Mouse (Mus musculus) adrenal gland, adult 18-20 months (tissue): Measurements from ENCODE around the gene Per1. TPM values are rescaled to one million over a fixed set of nuclear protein-coding genes. Genes with fewer than 3 reads are reported as not detected.

Source experiments
- DNase-seq, 2 experiments: peaks; one replicate each; pipeline ENCODE4 v3.0.0; 2021 to 2022; ENCODE audit warnings: low spot score in 2 of 2
- total RNA-seq, 2 experiments: library from RNA; stranded (reverse); gene quantifications; 1 replicate in 1 of 2; 2 replicates in 1 of 2; pipeline ENCODE4 v1.2.3; 2021

Per1 gene
- total RNA-seq, 2 experiments from 2014 or later: 66.6 to 77.7 TPM

DNA sequence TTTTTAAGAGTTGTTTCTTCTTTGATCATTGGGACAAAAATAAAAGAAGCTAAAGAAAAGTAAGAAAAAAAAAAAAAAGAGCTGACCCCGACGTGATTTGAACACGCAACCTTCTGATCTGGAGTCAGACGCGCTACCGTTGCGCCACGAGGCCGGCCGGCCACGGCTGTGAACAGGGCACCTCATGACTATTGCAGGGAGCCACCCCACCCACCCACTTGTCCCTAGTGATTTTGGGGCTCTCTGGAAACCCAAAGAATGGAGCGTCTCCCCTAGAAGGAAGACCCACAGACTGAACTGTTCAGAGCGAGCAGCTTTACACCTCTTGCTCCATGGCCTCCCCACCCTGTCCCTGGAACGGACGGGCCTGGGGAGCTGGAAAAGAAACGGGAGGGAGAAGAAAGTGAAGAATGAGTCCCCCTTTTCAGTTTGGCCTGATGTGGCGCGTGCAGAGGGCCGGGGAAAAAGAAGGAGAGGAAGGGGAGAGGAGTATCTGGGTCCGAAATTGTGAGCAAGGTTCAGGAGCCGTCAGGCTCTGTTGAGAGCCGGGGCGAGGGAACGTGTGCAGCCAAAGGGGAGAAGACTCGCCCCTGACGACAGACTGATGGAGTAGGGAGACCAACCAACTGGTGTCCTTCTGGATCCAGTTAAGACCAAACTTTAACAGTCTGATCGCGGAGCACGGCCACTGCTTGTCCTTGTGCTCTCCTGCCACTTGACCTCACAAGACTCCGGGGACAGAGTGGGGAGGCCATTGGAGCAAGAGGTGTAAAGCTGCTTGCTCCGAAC is 31.4 kb upstream of the Per1 start:
- DNase-seq: peak; percentile 84 to 85

DNA sequence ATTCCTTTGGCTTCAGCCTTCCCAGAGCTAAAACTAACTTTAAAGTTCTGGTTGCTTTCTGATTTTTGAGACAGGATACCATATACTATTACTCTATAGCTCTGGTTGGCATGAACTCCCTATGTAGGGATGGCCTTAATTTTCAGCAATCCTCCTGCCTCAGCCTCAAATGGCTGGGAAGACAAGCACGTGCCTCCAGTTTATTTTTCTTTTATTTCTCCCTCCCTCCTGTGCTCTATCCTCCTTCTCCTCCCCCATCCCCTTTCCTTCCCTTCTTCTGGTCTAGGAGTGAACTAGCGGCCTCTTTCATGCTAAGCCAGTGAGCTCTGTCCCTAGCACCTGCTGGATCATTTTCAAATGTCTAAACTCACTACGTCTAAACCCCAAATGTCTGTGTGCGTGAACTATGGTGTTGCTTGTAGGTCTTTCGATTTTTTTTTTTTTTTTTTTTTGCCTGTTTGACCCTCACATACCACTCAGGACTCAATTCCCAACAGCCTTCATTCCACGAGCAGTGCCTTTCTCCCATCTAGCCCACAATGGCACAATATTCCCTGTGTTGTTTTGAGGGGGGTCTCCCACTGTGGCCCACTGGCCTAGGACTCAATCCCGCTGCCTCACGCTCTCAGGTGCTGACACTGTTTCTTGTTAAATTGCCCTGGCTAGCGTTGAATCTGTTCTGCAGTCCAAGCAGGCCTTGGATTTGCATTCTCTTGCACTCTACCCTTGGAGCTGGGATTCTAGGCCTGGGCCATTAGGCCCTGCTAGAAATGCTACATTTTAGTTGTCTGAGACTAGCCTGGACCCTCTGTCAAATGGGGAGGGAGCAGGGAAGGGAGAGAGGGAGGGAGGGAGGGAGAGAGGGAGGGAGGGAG is 30.5 kb upstream of the Per1 start:
- DNase-seq: no peak

DNA sequence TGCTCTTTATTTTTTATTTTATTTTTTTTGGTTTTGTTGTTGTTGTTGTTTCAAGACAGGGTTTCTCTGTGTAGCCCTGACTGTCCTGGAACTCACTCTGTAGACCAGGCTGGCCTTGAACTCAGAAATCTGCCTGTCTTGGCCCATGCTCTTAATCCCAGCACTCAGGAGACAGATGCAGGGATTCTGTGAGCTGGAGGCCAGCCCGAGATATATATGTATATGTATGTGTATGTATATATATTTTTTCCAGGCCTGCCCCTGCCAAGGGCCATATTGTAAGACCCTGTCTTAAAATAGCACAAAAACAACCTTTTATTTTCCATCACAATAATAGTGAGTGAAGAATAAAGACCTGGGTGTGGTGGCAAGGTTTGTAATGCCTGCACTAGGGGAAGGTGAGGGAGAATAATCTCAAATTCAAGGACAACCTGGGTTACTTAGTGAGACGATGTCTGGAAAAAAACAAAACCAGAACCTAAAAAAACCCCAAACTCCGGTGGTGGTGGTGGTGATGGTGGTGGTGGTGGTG is 29.6 kb upstream of the Per1 start:
- no peak for DNase-seq

- DNase-seq: peak in 1 of 2 experiments; percentile 46
These were observed 28.7 kb upstream of the Per1 start for GRCm38 (mm10) chr11:69066163-69066861.

GRCm38 (mm10) chr11:69066956-69067355 is 28.1 kb upstream of the Per1 start:
- DNase-seq: peak; percentile 87 to 91

DNA sequence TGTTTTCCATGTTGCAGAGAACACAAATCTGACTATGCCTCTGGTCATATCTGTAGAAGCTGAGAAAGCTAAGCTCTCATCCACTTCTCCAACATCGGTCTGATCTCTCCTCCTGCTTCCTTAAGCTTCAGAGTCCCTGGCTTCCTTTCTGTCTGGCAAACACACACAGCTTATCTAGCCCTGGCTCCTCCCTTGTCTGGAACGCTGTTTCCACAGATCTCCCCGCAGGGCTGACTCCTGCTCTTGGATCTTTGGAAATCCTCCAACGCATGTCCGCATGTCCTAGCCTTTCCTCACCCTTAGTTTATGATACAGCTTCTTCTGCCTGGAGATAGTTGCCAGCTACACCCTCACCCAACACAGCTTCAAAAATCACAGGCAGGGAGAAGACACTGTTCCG is 27.4 kb upstream of the Per1 start:
- no peak for DNase-seq

- no peak for DNase-seq
These were observed 24.9 kb upstream of the Per1 start for GRCm38 (mm10) chr11:69070093-69070492.

GRCm38 (mm10) chr11:69070590-69071222 is 24.3 kb upstream of the Per1 start, which contains the start of gene Tmem107:
Gene Tmem107 (plus strand): TSS chr11:69070806.
- peak; percentile 88 to 91 for DNase-seq

GRCm38 (mm10) chr11:69071262-69071661 is 23.8 kb upstream of the Per1 start:
- no peak for DNase-seq

- DNase-seq: no peak
These were observed 22.8 kb upstream of the Per1 start for GRCm38 (mm10) chr11:69072234-69072633.

DNA sequence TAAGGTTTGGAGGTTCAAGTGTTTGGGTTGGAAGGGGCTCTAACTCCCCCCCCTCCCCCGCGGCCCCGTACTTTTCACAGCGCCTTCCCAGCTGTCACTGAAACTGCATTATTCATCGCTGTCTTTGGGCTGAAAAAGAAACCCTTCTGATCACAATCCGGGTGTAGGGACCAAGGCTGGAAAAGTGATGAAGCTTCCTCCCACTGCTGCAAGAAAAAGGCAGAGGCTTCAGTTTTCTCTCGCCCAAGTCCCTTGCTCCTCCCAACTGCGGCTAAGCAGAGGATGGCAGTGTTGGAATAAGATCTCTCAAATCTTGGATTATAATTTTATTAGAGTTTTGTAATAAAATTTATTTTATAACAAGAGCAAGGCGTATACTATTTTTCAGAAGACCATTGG is 22.4 kb upstream of the Per1 start:
- DNase-seq: no peak

- peak; percentile 56 to 63 for DNase-seq
These were observed 21.7 kb upstream of the Per1 start for GRCm38 (mm10) chr11:69073065-69073888.

- DNase-seq: no peak
These were observed 20.9 kb upstream of the Per1 start for GRCm38 (mm10) chr11:69073951-69074775.

DNA sequence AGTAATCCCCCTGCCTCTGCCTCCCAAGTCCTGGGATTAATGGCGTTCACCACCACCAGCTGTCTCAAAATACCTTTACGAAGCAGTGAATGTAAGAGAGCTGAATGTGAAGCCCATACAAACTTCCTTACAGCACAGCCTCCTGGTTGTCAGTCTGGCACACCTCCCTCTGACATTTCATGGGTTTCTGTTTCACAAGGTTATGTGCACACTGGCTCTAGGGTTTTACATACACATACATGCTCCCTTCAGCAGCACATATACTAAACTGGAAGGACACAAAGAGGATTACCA is 20.3 kb upstream of the Per1 start:
- DNase-seq: no peak

DNA sequence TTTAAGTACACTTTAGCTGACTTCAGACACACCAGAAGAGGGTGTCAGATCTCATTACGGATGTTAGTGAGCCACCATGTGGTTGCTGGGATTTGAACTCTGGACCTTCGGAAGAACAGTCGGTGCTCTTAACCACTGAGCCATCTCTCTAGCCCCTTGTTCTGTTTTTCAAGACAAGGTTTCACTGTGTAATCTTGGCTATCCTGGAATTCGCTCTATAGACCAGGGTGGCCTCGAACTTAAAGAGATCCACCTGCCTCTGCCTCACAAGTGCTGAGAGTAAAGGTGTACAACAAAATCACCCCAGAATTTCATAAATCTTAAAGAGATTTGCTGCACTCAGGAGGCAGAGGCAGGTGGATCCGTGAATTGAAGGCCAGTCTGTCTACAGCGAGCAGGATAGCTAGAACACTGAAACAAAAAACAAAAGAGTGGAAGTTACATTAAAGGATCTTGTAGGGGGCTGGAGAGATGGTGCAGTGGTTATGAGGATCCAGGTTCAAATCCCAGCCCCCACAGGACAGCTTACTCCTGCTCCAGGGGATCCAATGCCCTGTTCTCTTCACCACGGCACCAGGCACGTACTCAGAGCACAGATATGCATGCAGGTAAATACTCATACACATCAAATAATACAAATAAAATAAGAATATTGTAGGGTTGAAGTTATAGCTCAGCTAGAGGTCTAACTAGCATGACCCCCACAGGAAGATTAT is 19.1 kb upstream of the Per1 start:
- no peak for DNase-seq

DNA sequence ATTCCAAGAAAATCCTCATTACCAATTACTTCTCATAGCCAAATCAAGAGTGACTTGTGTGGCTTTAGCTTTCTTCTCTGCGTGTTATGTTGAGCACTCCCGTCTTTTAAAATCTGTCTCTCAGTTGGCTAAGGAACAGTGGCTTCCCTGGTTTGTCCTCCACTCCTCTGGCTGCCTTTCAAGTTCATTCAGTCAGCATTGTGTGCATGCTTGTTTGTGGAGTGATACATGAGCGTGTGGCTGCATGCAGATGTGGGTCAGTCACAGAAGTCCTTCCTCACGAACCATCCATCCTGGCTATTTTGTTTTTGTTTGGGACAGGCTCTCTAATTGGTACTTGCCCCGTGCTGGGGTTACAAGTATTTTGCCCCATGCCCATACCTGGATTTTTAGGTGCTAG is 18.4 kb upstream of the Per1 start:
- DNase-seq: no peak

DNA sequence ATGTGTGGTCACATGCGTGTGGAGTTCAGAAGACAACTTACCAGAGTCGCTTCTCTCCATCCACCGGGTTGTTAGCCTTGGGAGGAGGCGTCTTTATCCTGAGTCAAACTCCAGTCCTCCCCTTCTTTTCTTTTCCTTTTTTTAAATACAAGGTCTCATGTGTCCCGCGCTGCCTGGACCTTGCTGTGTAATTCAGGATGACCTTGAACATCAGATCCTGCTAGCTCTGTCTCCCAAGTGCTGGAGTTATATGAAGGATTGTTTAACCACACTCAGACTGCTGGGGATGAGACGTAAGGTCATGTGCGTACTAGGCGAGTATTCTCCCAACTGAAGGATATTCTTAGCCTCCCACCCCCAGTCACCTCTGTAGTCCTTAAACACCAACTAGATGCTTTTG is 17.7 kb upstream of the Per1 start:
- no peak for DNase-seq

GRCm38 (mm10) chr11:69078041-69078440 is 17.0 kb upstream of the Per1 start:
- no peak for DNase-seq
